Mouse (Mus musculus): ENCODE measurements around the gene Fam81a. TPM values are rescaled to one million over a fixed set of nuclear protein-coding genes. Genes with fewer than 3 reads are reported as not detected.

Fam81a gene
- polyA plus RNA-seq, 1 experiment from 2014 or later = 2.0 TPM

DNA sequence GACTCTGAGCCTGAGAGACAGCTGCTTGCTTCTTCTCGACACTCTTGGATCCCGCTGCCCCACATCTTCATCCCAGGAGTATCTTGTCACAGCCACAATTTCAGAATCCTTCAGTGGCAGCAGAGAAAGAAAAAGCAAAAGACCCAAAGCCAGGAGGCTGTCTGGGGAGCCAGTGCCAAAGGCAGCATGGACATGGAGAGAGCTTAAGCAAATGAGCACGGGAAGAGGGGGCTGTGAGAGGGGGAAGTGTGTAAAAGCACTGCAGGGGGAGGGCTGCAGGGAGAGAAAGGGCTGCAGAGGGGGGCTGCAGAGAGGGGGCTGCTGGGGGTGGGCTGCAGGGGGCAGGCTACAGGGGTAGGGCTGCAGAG, 93.0 kb downstream of the Fam81a start:
- no peaks in the 10 kb centered on the region for H3K36me3 ChIP-seq (replicated peaks; ENCODE audit: control insufficient read depth, insufficient read depth, low read depth, low read length)
- no peaks in the 10 kb centered on the region for H3K4me1 ChIP-seq (ENCODE audit: control insufficient read depth, insufficient read depth, low read length)
- H3K4me3 ChIP-seq (ENCODE audit: low read depth, low read length) = no peak overlapping the region
- ATAC-seq (replicated peaks; ENCODE audit: insufficient number of reproducible peaks, low FRiP score, low TSS enrichment, low read depth) (no peak), DNase-seq (ENCODE audit: low spot score) (no peak)
- H3K9me3 ChIP-seq (replicated peaks; ENCODE audit: control insufficient read depth, low read length) = no peaks in the 10 kb centered on the region
- H3K27ac ChIP-seq (replicated peaks; ENCODE audit: low read depth, low read length) = no peak overlapping the region
- H3K27me3 ChIP-seq (ENCODE audit: control insufficient read depth, insufficient read depth, low read length) = no peaks in the 10 kb centered on the region
- WGBS = 33% methylated on average over 3 of the region's 3 CpGs
- no peak overlapping the region for H3K9ac ChIP-seq (replicated peaks; ENCODE audit: low read length)
- no peak overlapping the region for H3K4me2 ChIP-seq (ENCODE audit: low read depth, low read length)

DNA sequence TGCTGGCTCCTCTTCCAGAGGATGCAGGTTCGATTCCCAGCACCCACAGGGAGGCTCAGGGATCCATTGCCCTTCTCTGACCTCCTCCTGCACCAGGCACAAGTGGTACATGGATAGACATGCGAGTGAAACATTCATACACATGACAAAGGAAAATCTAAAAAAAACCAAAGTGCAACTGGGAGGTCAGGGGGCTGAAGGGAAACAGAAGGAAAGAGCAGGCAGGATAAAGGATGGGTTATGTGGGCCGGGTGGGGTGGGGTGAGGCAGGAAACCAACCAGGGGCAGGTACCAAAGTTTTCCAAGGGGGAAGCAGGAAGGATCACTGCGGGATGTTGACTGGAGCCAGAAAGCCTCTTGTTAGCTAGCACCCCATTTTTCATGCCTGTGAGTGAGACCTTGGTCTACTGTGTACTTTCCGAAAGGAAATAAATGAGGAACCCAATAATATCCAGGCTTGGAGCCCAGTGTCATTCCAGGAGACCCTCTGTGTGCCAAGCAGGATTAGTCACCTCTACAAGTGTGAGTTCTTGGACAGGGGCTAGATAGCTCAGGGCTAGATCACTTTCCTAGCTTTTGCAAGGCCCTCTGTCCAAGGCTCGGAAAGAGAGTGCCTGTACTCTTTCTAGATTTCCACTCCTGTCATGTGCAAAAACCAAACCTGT, 93.5 kb downstream of the Fam81a start:
- Histone ChIP-seq H3K4me2 (ENCODE audit: low read depth, low read length) (no peak overlapping the region), H3K27ac (replicated peaks; ENCODE audit: low read depth, low read length) (0 out of 2 replicates have a peak overlapping the region, but pooled peaks have one; percentile 28), H3K27me3 (ENCODE audit: control insufficient read depth, insufficient read depth, low read length) (no peaks in the 10 kb centered on the region), H3K9ac (replicated peaks; ENCODE audit: low read length) (no peak overlapping the region), H3K4me3 (ENCODE audit: low read depth, low read length) (no peak overlapping the region), H3K4me1 (ENCODE audit: control insufficient read depth, insufficient read depth, low read length) (no peaks in the 10 kb centered on the region), H3K9me3 (replicated peaks; ENCODE audit: control insufficient read depth, low read length) (no peaks in the 10 kb centered on the region), H3K36me3 (replicated peaks; ENCODE audit: control insufficient read depth, insufficient read depth, low read depth, low read length) (no peaks in the 10 kb centered on the region)
- ATAC-seq (replicated peaks; ENCODE audit: insufficient number of reproducible peaks, low FRiP score, low TSS enrichment, low read depth) (no peak), DNase-seq (ENCODE audit: low spot score) (no peak)
- WGBS = 54% methylated on average over 6 of the region's 6 CpGs

- 0 out of 2 replicates have a peak overlapping the region, but pooled peaks have one; percentile 28 for H3K27ac ChIP-seq (replicated peaks; ENCODE audit: low read depth, low read length)
- DNase-seq (ENCODE audit: low spot score) (no peak), ATAC-seq (replicated peaks; ENCODE audit: insufficient number of reproducible peaks, low FRiP score, low TSS enrichment, low read depth) (no peak)
- H3K4me3 ChIP-seq (ENCODE audit: low read depth, low read length) = no peak overlapping the region
- H3K4me1 ChIP-seq (ENCODE audit: control insufficient read depth, insufficient read depth, low read length) = no peaks in the 10 kb centered on the region
- WGBS = 27% methylated on average over 5 of the region's 5 CpGs
- no peaks in the 10 kb centered on the region for H3K9me3 ChIP-seq (replicated peaks; ENCODE audit: control insufficient read depth, low read length)
- H3K36me3 ChIP-seq (replicated peaks; ENCODE audit: control insufficient read depth, insufficient read depth, low read depth, low read length) = no peaks in the 10 kb centered on the region
- no peak overlapping the region for H3K4me2 ChIP-seq (ENCODE audit: low read depth, low read length)
- no peak overlapping the region for H3K9ac ChIP-seq (replicated peaks; ENCODE audit: low read length)
- no peaks in the 10 kb centered on the region for H3K27me3 ChIP-seq (ENCODE audit: control insufficient read depth, insufficient read depth, low read length)
Observed at GRCm38 (mm10) chr9:70048280-70048679, 94.1 kb downstream of the Fam81a start.

- DNase-seq (ENCODE audit: low spot score) (peak; percentile 43), ATAC-seq (replicated peaks; ENCODE audit: insufficient number of reproducible peaks, low FRiP score, low TSS enrichment, low read depth) (no peak)
- Histone ChIP-seq H3K4me2 (ENCODE audit: low read depth, low read length) (no peak overlapping the region), H3K4me3 (ENCODE audit: low read depth, low read length) (no peak overlapping the region), H3K4me1 (ENCODE audit: control insufficient read depth, insufficient read depth, low read length) (no peaks in the 10 kb centered on the region), H3K27me3 (ENCODE audit: control insufficient read depth, insufficient read depth, low read length) (no peaks in the 10 kb centered on the region), H3K9ac (replicated peaks; ENCODE audit: low read length) (no peak overlapping the region), H3K27ac (replicated peaks; ENCODE audit: low read depth, low read length) (no peak overlapping the region), H3K9me3 (replicated peaks; ENCODE audit: control insufficient read depth, low read length) (no peaks in the 10 kb centered on the region), H3K36me3 (replicated peaks; ENCODE audit: control insufficient read depth, insufficient read depth, low read depth, low read length) (no peaks in the 10 kb centered on the region)
- WGBS = 43% methylated on average over 3 of the region's 3 CpGs
Observed at GRCm38 (mm10) chr9:70047839-70048238, 94.5 kb downstream of the Fam81a start.

GRCm38 (mm10) chr9:70046255-70046654, 96.1 kb downstream of the Fam81a start:
- H3K4me3 ChIP-seq (ENCODE audit: low read depth, low read length) = no peak overlapping the region
- no peak overlapping the region for H3K4me2 ChIP-seq (ENCODE audit: low read depth, low read length)
- no peak overlapping the region for H3K27ac ChIP-seq (replicated peaks; ENCODE audit: low read depth, low read length)
- H3K9me3 ChIP-seq (replicated peaks; ENCODE audit: control insufficient read depth, low read length) = no peaks in the 10 kb centered on the region
- no peak for ATAC-seq (replicated peaks; ENCODE audit: insufficient number of reproducible peaks, low FRiP score, low TSS enrichment, low read depth)
- H3K9ac ChIP-seq (replicated peaks; ENCODE audit: low read length) = no peak overlapping the region
- no peaks in the 10 kb centered on the region for H3K4me1 ChIP-seq (ENCODE audit: control insufficient read depth, insufficient read depth, low read length)
- no peaks in the 10 kb centered on the region for H3K27me3 ChIP-seq (ENCODE audit: control insufficient read depth, insufficient read depth, low read length)
- WGBS = 84% methylated on average over 6 of the region's 6 CpGs
- H3K36me3 ChIP-seq (replicated peaks; ENCODE audit: control insufficient read depth, insufficient read depth, low read depth, low read length) = no peaks in the 10 kb centered on the region
- DNase-seq (ENCODE audit: low spot score) = no peak

GRCm38 (mm10) chr9:70044865-70045264, 97.5 kb downstream of the Fam81a start:
- no peaks in the 10 kb centered on the region for H3K27me3 ChIP-seq (ENCODE audit: control insufficient read depth, insufficient read depth, low read length)
- no peak for DNase-seq (ENCODE audit: low spot score)
- no peaks in the 10 kb centered on the region for H3K4me1 ChIP-seq (ENCODE audit: control insufficient read depth, insufficient read depth, low read length)
- no peaks in the 10 kb centered on the region for H3K36me3 ChIP-seq (replicated peaks; ENCODE audit: control insufficient read depth, insufficient read depth, low read depth, low read length)
- no peak for ATAC-seq (replicated peaks; ENCODE audit: insufficient number of reproducible peaks, low FRiP score, low TSS enrichment, low read depth)
- H3K4me3 ChIP-seq (ENCODE audit: low read depth, low read length) = no peak overlapping the region
- H3K9me3 ChIP-seq (replicated peaks; ENCODE audit: control insufficient read depth, low read length) = no peaks in the 10 kb centered on the region
- no peak overlapping the region for H3K9ac ChIP-seq (replicated peaks; ENCODE audit: low read length)
- no peak overlapping the region for H3K27ac ChIP-seq (replicated peaks; ENCODE audit: low read depth, low read length)
- 74% methylated on average over 2 of the region's 2 CpGs for WGBS
- H3K4me2 ChIP-seq (ENCODE audit: low read depth, low read length) = no peak overlapping the region

- H3K9me3 ChIP-seq (replicated peaks; ENCODE audit: control insufficient read depth, low read length) = no peaks in the 10 kb centered on the region
- no peak for DNase-seq (ENCODE audit: low spot score)
- H3K27ac ChIP-seq (replicated peaks; ENCODE audit: low read depth, low read length) = no peak overlapping the region
- WGBS = 53% methylated on average over 1 of the region's 1 CpGs
- H3K4me2 ChIP-seq (ENCODE audit: low read depth, low read length) = no peak overlapping the region
- H3K4me1 ChIP-seq (ENCODE audit: control insufficient read depth, insufficient read depth, low read length) = no peaks in the 10 kb centered on the region
- no peak overlapping the region for H3K9ac ChIP-seq (replicated peaks; ENCODE audit: low read length)
- H3K27me3 ChIP-seq (ENCODE audit: control insufficient read depth, insufficient read depth, low read length) = no peaks in the 10 kb centered on the region
- no peaks in the 10 kb centered on the region for H3K36me3 ChIP-seq (replicated peaks; ENCODE audit: control insufficient read depth, insufficient read depth, low read depth, low read length)
- no peak for ATAC-seq (replicated peaks; ENCODE audit: insufficient number of reproducible peaks, low FRiP score, low TSS enrichment, low read depth)
- no peak overlapping the region for H3K4me3 ChIP-seq (ENCODE audit: low read depth, low read length)
Observed at GRCm38 (mm10) chr9:70042935-70043334, 99.4 kb downstream of the Fam81a start.

- no peak overlapping the region for H3K9ac ChIP-seq (replicated peaks; ENCODE audit: low read length)
- H3K27me3 ChIP-seq (ENCODE audit: control insufficient read depth, insufficient read depth, low read length) = no peaks in the 10 kb centered on the region
- H3K9me3 ChIP-seq (replicated peaks; ENCODE audit: control insufficient read depth, low read length) = no peaks in the 10 kb centered on the region
- 86% methylated on average over 4 of the region's 4 CpGs for WGBS
- H3K4me3 ChIP-seq (ENCODE audit: low read depth, low read length) = no peak overlapping the region
- DNase-seq (ENCODE audit: low spot score) = no peak
- no peaks in the 10 kb centered on the region for H3K4me1 ChIP-seq (ENCODE audit: control insufficient read depth, insufficient read depth, low read length)
- no peak overlapping the region for H3K27ac ChIP-seq (replicated peaks; ENCODE audit: low read depth, low read length)
- ATAC-seq (replicated peaks; ENCODE audit: insufficient number of reproducible peaks, low FRiP score, low TSS enrichment, low read depth) = no peak
- H3K4me2 ChIP-seq (ENCODE audit: low read depth, low read length) = no peak overlapping the region
- no peaks in the 10 kb centered on the region for H3K36me3 ChIP-seq (replicated peaks; ENCODE audit: control insufficient read depth, insufficient read depth, low read depth, low read length)
Observed at GRCm38 (mm10) chr9:70042137-70042536, 100.2 kb downstream of the Fam81a start.

Data from embryonic facial prominence, embryonic 11.5 days (tissue).